Mouse (Mus musculus): ENCODE results near the gene Anapc5.

DNA sequence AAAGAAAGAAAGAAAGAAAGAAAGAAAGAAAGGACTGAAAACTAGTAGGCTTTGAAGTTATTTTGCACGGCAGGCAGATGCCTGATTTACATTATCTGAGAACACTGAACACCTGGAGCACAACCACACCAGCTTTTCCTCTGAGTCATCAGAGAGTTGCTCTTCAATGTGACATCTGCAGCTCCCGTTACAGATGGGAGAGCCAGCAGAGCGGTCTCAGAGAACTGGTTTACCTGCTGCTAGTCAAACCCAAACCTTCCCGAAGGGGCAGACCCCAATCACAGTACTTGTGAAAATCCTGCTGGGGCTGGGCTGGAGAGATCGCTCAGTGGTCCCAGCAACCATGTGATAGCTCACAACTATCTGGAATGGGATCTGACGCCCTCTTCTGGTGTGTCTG lies 3.3 kb upstream of the Anapc5 start:
- TF ChIP-seq CTCF (IDR thresholded peaks at IDR 0.05; ENCODE audit: borderline replicate concordance, insufficient read depth, low read depth, low read length) = no peak
- no peak for TF ChIP-seq POLR2A (IDR thresholded peaks at IDR 0.05; ENCODE audit: borderline replicate concordance, insufficient read depth, low read length)
